Mouse (Mus musculus): Measurements from ENCODE around the gene Fez1.

- TF ChIP-seq CTCF (IDR thresholded peaks at IDR 0.05; ENCODE audit: extremely low read depth, insufficient read depth, low read length) (no peak), POLR2A (IDR thresholded peaks at IDR 0.05; ENCODE audit: extremely low read depth, insufficient read depth, low read length) (no peak)
Observed at GRCm38 (mm10) chr9:36846346-36846745, 24.7 kb downstream of the Fez1 start.

Data from cortical plate, adult 2 months (tissue).